Mouse (Mus musculus): ENCODE results near the gene Rbfox2. TPM values are rescaled to one million over a fixed set of nuclear protein-coding genes. Genes with fewer than 3 reads are reported as not detected.

The Rbfox2 gene
- polyA plus RNA-seq, 1 experiment = 78.3 TPM

- H3K36me3 ChIP-seq (ENCODE audit: control insufficient read depth, insufficient read depth, low read length, poor library complexity, severe bottlenecking) = no peaks in the 10 kb centered on the region
- no peaks in the 10 kb centered on the region for H3K9me3 ChIP-seq (replicated peaks; ENCODE audit: control insufficient read depth, insufficient read depth, low read length, poor library complexity, severe bottlenecking)
- no peak overlapping the region for H3K27ac ChIP-seq (ENCODE audit: insufficient read depth, low read length)
- H3K9ac ChIP-seq (ENCODE audit: low read depth, poor library complexity, severe bottlenecking) = no peak overlapping the region
- no peaks in the 10 kb centered on the region for H3K27me3 ChIP-seq (ENCODE audit: control insufficient read depth, insufficient read depth, low read length, poor library complexity, severe bottlenecking)
- H3K4me1 ChIP-seq (ENCODE audit: control insufficient read depth, insufficient read depth, low read length) = peaks cover 5% of the 10 kb centered on the region
- no peak overlapping the region for H3K4me3 ChIP-seq (ENCODE audit: low read depth, low read length)
- TF ChIP-seq POLR2A (IDR thresholded peaks at IDR 0.05; ENCODE audit: insufficient read depth, low read length) (no peak), EP300 (IDR thresholded peaks at IDR 0.05; ENCODE audit: insufficient read depth, low read depth, low read length) (no peak), CTCF (IDR thresholded peaks at IDR 0.05; ENCODE audit: low read depth, low read length) (no peak)
Observed at GRCm38 (mm10) chr15:77250806-77251205, 56.0 kb downstream of the Rbfox2 start.

- no peak overlapping the region for H3K9ac ChIP-seq (ENCODE audit: low read depth, poor library complexity, severe bottlenecking)
- no peak overlapping the region for H3K27ac ChIP-seq (ENCODE audit: insufficient read depth, low read length)
- H3K4me3 ChIP-seq (ENCODE audit: low read depth, low read length) = no peak overlapping the region
- H3K27me3 ChIP-seq (ENCODE audit: control insufficient read depth, insufficient read depth, low read length, poor library complexity, severe bottlenecking) = no peaks in the 10 kb centered on the region
- no peaks in the 10 kb centered on the region for H3K9me3 ChIP-seq (replicated peaks; ENCODE audit: control insufficient read depth, insufficient read depth, low read length, poor library complexity, severe bottlenecking)
- peaks cover 4% of the 10 kb centered on the region for H3K4me1 ChIP-seq (ENCODE audit: control insufficient read depth, insufficient read depth, low read length)
- H3K36me3 ChIP-seq (ENCODE audit: control insufficient read depth, insufficient read depth, low read length, poor library complexity, severe bottlenecking) = no peaks in the 10 kb centered on the region
- no peak for TF ChIP-seq CTCF (IDR thresholded peaks at IDR 0.05; ENCODE audit: low read depth, low read length)
- TF ChIP-seq EP300 (IDR thresholded peaks at IDR 0.05; ENCODE audit: insufficient read depth, low read depth, low read length) = no peak
- no peak for TF ChIP-seq POLR2A (IDR thresholded peaks at IDR 0.05; ENCODE audit: insufficient read depth, low read length)
Observed at GRCm38 (mm10) chr15:77249421-77249820, 57.4 kb downstream of the Rbfox2 start.

- H3K27me3 ChIP-seq (ENCODE audit: control insufficient read depth, insufficient read depth, low read length, poor library complexity, severe bottlenecking) = no peaks in the 10 kb centered on the region
- no peak overlapping the region for H3K9ac ChIP-seq (ENCODE audit: low read depth, poor library complexity, severe bottlenecking)
- TF ChIP-seq POLR2A (IDR thresholded peaks at IDR 0.05; ENCODE audit: insufficient read depth, low read length) = no peak
- TF ChIP-seq CTCF (IDR thresholded peaks at IDR 0.05; ENCODE audit: low read depth, low read length) = no peak
- TF ChIP-seq EP300 (IDR thresholded peaks at IDR 0.05; ENCODE audit: insufficient read depth, low read depth, low read length) = peak; percentile 7; the same call in 1 of the 2 replicates
- H3K9me3 ChIP-seq (replicated peaks; ENCODE audit: control insufficient read depth, insufficient read depth, low read length, poor library complexity, severe bottlenecking) = no peaks in the 10 kb centered on the region
- H3K36me3 ChIP-seq (ENCODE audit: control insufficient read depth, insufficient read depth, low read length, poor library complexity, severe bottlenecking) = no peaks in the 10 kb centered on the region
- H3K4me3 ChIP-seq (ENCODE audit: low read depth, low read length) = no peak overlapping the region
- no peaks in the 10 kb centered on the region for H3K4me1 ChIP-seq (ENCODE audit: control insufficient read depth, insufficient read depth, low read length)
- H3K27ac ChIP-seq (ENCODE audit: insufficient read depth, low read length) = no peak overlapping the region
Observed at GRCm38 (mm10) chr15:77245418-77246365, 61.1 kb downstream of the Rbfox2 start.

- Histone ChIP-seq H3K4me3 (ENCODE audit: low read depth, low read length) (no peak overlapping the region), H3K9me3 (replicated peaks; ENCODE audit: control insufficient read depth, insufficient read depth, low read length, poor library complexity, severe bottlenecking) (no peaks in the 10 kb centered on the region), H3K27me3 (ENCODE audit: control insufficient read depth, insufficient read depth, low read length, poor library complexity, severe bottlenecking) (no peaks in the 10 kb centered on the region), H3K9ac (ENCODE audit: low read depth, poor library complexity, severe bottlenecking) (no peak overlapping the region), H3K36me3 (ENCODE audit: control insufficient read depth, insufficient read depth, low read length, poor library complexity, severe bottlenecking) (no peaks in the 10 kb centered on the region), H3K27ac (ENCODE audit: insufficient read depth, low read length) (no peak overlapping the region), H3K4me1 (ENCODE audit: control insufficient read depth, insufficient read depth, low read length) (no peaks in the 10 kb centered on the region)
- no peak for TF ChIP-seq EP300 (IDR thresholded peaks at IDR 0.05; ENCODE audit: insufficient read depth, low read depth, low read length)
- TF ChIP-seq CTCF (IDR thresholded peaks at IDR 0.05; ENCODE audit: low read depth, low read length) = no peak
- no peak for TF ChIP-seq POLR2A (IDR thresholded peaks at IDR 0.05; ENCODE audit: insufficient read depth, low read length)
Observed at GRCm38 (mm10) chr15:77244634-77245033, 62.2 kb downstream of the Rbfox2 start.

GRCm38 (mm10) chr15:77243876-77244560 lies 62.8 kb downstream of the Rbfox2 start:
- no peak for TF ChIP-seq POLR2A (IDR thresholded peaks at IDR 0.05; ENCODE audit: insufficient read depth, low read length)
- TF ChIP-seq CTCF (IDR thresholded peaks at IDR 0.05; ENCODE audit: low read depth, low read length) = no peak
- no peak for TF ChIP-seq EP300 (IDR thresholded peaks at IDR 0.05; ENCODE audit: insufficient read depth, low read depth, low read length)
- Histone ChIP-seq H3K27ac (ENCODE audit: insufficient read depth, low read length) (no peak overlapping the region), H3K4me1 (ENCODE audit: control insufficient read depth, insufficient read depth, low read length) (no peaks in the 10 kb centered on the region), H3K4me3 (ENCODE audit: low read depth, low read length) (no peak overlapping the region), H3K9me3 (replicated peaks; ENCODE audit: control insufficient read depth, insufficient read depth, low read length, poor library complexity, severe bottlenecking) (no peaks in the 10 kb centered on the region), H3K9ac (ENCODE audit: low read depth, poor library complexity, severe bottlenecking) (no peak overlapping the region), H3K27me3 (ENCODE audit: control insufficient read depth, insufficient read depth, low read length, poor library complexity, severe bottlenecking) (no peaks in the 10 kb centered on the region), H3K36me3 (ENCODE audit: control insufficient read depth, insufficient read depth, low read length, poor library complexity, severe bottlenecking) (no peaks in the 10 kb centered on the region)
